Mouse (Mus musculus) olfactory bulb, adult 2 months (tissue): ENCODE data around the gene Btbd11. TPM values are rescaled to one million over a fixed set of nuclear protein-coding genes. Genes with fewer than 3 reads are reported as not detected.
"Not testable (repeated sequence)": the region's sequence is repeated elsewhere in the genome, so short reads cannot be mapped to it uniquely, and the experiment has no call there.

Experiments
- H3K27ac ChIP-seq: fragments of 200-500 bp; 2 replicates; pipeline ENCODE4 v1.5.1; 2012; ENCODE audit warnings: low read depth, low read length; ENCODE audit not compliant: insufficient read depth
- H3K4me1 ChIP-seq: fragments of 200-500 bp; 2 replicates; pipeline ENCODE4 v1.6.1; 2012; ENCODE audit warnings: low read length; ENCODE audit not compliant: control insufficient read depth, insufficient read depth
- H3K4me3 ChIP-seq: fragments of 200-500 bp; 2 replicates; pipeline ENCODE4 v1.5.1; 2012; ENCODE audit warnings: mild to moderate bottlenecking, low read depth, low read length, moderate library complexity; ENCODE audit not compliant: insufficient read depth
- CTCF ChIP-seq: fragments of 200-500 bp; IDR thresholded peaks from 2 replicates; pipeline ENCODE4 v1.5.1; 2012; ENCODE audit warnings: low read depth, mild to moderate bottlenecking, low read length, moderate library complexity; ENCODE audit not compliant: insufficient read depth
- POLR2A ChIP-seq: fragments of 200-500 bp; IDR thresholded peaks from 2 replicates; pipeline ENCODE4 v1.6.1; 2012; ENCODE audit warnings: mild to moderate bottlenecking, low read depth, low read length, moderate library complexity; ENCODE audit not compliant: insufficient read depth
- WGBS: fragments of 180-500 bp; shearing (Covaris S2); methylation state at CpG from one replicate; pipeline ENCODE4 v1.1.7; 2018; 5-methylcytosine and 5-hydroxymethylcytosine counted together
- polyA plus RNA-seq: library from polyadenylated mRNA; stranded (reverse); fragments of >200 nt; gene quantifications from 2 replicates; pipeline ENCODE4 v1.2.4, GENCODE M21; 2012; ENCODE audit warnings: low replicate concordance; ENCODE audit not compliant: missing spikeins, insufficient read depth, insufficient read length

Gene Btbd11
- polyA plus RNA-seq, 1 experiment = not detected

- 94% methylated on average over 9 of the region's 9 CpGs for WGBS
- TF ChIP-seq POLR2A = no peak
- TF ChIP-seq CTCF = no peak
- Histone ChIP-seq H3K27ac (no peak overlapping the region), H3K4me1 (no peaks in the 10 kb centered on the region), H3K4me3 (no peak overlapping the region)
Measured at GRCm38 (mm10) chr10:85682446-85682845, 295.8 kb downstream of the Btbd11 start.

GRCm38 (mm10) chr10:85694429-85694828 is 307.8 kb downstream of the Btbd11 start:
- WGBS = 80% methylated on average over 2 of the region's 2 CpGs
- H3K27ac ChIP-seq = not testable (repeated sequence)

GRCm38 (mm10) chr10:85699721-85700120 is 313.1 kb downstream of the Btbd11 start:
- H3K4me3 ChIP-seq = no peak overlapping the region
- H3K27ac ChIP-seq = no peak overlapping the region
- TF ChIP-seq CTCF (no peak), POLR2A (no peak)
- H3K4me1 ChIP-seq = no peaks in the 10 kb centered on the region

More at GRCm38 (mm10) chr10:85694429-85694828, 307.8 kb downstream of the Btbd11 start:
- not testable (repeated sequence) for H3K4me1 ChIP-seq, H3K4me3 ChIP-seq

GRCm38 (mm10) chr10:85709790-85710189 is 323.2 kb downstream of the Btbd11 start:
- H3K27ac ChIP-seq, H3K4me1 ChIP-seq, H3K4me3 ChIP-seq: not testable (repeated sequence)
- WGBS = 95% methylated on average over 4 of the region's 4 CpGs

Other genes with a start within 250 kb of the Btbd11 start
- not detected in 2 replicates for gene Cry1, start 201.8 kb upstream of the Btbd11 start, polyA plus RNA-seq